Comparison of ENCODE assay signal across 12 mouse cellular contexts in the genomic region with DNA sequence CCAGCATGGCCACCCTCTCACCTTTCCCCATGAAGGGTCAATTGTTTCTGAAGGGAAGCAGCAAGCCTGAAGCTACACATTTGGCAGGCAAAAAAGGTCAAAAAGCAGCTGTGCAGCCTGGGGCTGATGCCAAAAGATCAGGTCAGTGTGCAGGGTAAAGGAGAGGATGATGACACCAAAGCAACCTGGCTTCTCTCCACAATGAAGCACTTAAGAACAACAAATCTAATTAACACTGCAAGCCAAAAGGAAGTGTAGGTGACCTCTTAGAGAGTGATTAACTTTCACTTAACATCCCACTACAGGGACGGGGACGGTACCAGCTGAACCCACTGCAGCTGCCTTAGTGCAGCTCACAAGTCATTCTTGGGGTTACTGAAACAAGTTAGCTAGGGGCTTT.
A peak's percentile ranks its signal among the peaks of the same experiment; 100 is the strongest.
DNase-seq lines count a peak whose midpoint lies in the region; ATAC-seq lines count a peak whose summit lies in the region.
"Had no signal": no experiment of that assay in that cellular context is flagged by ENCODE, and none has a peak within 500 bp of the region (broad histone marks: within the 10 kb centered on the region; RNA-seq: fewer than 3 reads in every experiment).

No protein-coding gene starts in this region.

- H3K9me3 ChIP-seq in kidney, embryonic 15.5 days (replicated peaks), result no peaks in the 10 kb centered on the region
- H3K9me3 ChIP-seq: G1E; lung, embryonic 15.5 days; midbrain, embryonic 12.5 days had no signal

- H3K27ac ChIP-seq in kidney, embryonic 15.5 days, result peak overlapping the region; percentile 48; the same call in 1 of the 2 replicates
- H3K27ac ChIP-seq: hindbrain, postnatal 0 days; lung, embryonic 15.5 days; midbrain, embryonic 12.5 days had no signal

- WGBS in kidney, embryonic 15.5 days, result 15% methylated on average over 2 of the region's 2 CpGs

- no peaks in the 10 kb centered on the region for H3K36me3 ChIP-seq in kidney, embryonic 15.5 days
- H3K36me3 ChIP-seq: lung, embryonic 15.5 days; midbrain, embryonic 12.5 days had no signal

- ATAC-seq in kidney, embryonic 15.5 days (replicated peaks; ENCODE audit: low FRiP score), result peak; percentile 64; the same call in 1 of the 2 replicates
- ATAC-seq: hindbrain, postnatal 0 days had no signal

- H3K9ac ChIP-seq in kidney, embryonic 15.5 days, result no peak overlapping the region
- H3K9ac ChIP-seq: lung, embryonic 15.5 days; midbrain, embryonic 12.5 days had no signal

- H3K4me2 ChIP-seq in kidney, embryonic 15.5 days, result no peak overlapping the region
- H3K4me2 ChIP-seq: lung, embryonic 15.5 days; midbrain, embryonic 12.5 days had no signal

- no peak overlapping the region for H3K4me3 ChIP-seq in kidney, embryonic 15.5 days (replicated peaks)
- H3K4me3 ChIP-seq: lung, embryonic 15.5 days; midbrain, embryonic 12.5 days had no signal

- H3K27me3 ChIP-seq in kidney, embryonic 15.5 days, result no peaks in the 10 kb centered on the region
- H3K27me3 ChIP-seq: lung, embryonic 15.5 days; midbrain, embryonic 12.5 days had no signal

- DNase-seq in adrenal gland, postnatal 10 days, result peak; percentile 62
- no peak for DNase-seq in adrenal gland, adult 8-10 months
- peak; percentile 25 for DNase-seq in lung, postnatal 36 days
- DNase-seq in lung, adult 18-20 months, result no peak
- DNase-seq in ovary, postnatal 36 days (ENCODE audit: low spot score), result no peak
- DNase-seq in left cerebral cortex, postnatal 36 days (ENCODE audit: low spot score in 2 of 2), result no peak
- DNase-seq in spleen, adult 12 weeks (ENCODE audit: low spot score), result no peak

- peaks cover 16% of the 10 kb centered on the region; the same call in 1 of the 2 replicates for H3K4me1 ChIP-seq in kidney, embryonic 15.5 days
- H3K4me1 ChIP-seq: lung, embryonic 15.5 days had no signal

- intact Hi-C loops in left cerebral cortex, postnatal 36 days (cut with DNase I), result no loop called here

Comparison
In these comparisons a context has a peak if more than half of its experiments do, and no peak if none do; other contexts are left out.
1. DNase-seq: peak in adrenal gland, postnatal 10 days (single experiment) and lung, postnatal 36 days (single experiment); none in adrenal gland, adult 8-10 months (single experiment), lung, adult 18-20 months (0 of 2), ovary, postnatal 36 days (single experiment), left cerebral cortex, postnatal 36 days (0 of 2) and spleen, adult 12 weeks (single experiment).